Mouse (Mus musculus): ENCODE measurements around the gene Slc4a4.

The Slc4a4 gene

DNA sequence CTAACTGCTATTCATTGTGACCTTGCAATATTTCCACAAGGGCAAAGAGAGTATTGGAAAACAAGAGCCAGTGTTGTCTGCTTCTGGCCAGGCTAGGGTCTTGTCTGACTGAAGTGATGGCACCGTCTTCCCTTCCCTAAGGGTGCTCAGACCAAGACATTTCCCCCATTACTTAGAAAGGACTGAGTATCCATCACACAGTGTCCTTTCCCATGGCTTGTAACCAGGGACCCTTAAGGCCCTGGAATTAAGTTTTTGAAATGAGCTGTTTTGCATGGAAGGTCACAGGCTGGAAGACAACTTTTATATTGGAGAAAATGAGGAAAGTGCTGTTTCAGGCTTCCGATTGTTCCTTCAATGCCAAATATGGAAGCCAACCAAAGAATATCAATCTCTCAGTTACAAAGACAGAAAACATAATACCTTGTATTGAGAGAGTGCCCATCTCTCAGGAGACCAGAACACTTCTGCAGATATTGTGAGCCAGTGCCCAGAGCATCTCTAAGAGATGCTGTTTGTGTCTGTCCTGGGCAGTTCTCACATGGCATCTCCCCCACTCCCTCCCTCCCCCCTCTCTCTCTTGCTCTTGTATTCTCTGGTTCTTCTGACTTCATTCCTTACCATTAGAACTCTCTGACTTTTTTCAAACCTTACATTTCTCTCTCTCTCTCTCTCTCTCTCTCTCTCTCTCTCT lies 284.6 kb downstream of the Slc4a4 start:
- DNase-seq (ENCODE audit: low spot score): no peak

DNA sequence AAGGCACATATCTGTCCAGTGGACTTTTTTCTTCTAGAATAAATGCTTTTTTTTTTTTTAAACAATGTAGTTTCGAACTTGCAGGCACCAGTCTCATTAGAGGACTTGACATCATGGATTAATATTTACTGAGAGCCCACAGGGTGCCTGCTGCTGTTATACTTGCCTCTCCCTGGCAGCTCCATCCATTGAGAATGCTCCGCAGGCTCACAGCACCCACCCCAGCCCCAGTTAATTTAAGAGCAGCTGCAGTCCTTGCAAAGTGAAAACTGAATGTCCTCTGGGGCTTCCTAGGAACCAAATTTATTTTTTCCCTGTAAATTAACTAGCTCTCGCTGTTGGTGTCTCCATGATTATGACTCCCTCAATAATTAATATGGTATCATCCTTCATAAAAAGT lies 303.4 kb downstream of the Slc4a4 start:
- no peak for DNase-seq (ENCODE audit: low spot score)

DNA sequence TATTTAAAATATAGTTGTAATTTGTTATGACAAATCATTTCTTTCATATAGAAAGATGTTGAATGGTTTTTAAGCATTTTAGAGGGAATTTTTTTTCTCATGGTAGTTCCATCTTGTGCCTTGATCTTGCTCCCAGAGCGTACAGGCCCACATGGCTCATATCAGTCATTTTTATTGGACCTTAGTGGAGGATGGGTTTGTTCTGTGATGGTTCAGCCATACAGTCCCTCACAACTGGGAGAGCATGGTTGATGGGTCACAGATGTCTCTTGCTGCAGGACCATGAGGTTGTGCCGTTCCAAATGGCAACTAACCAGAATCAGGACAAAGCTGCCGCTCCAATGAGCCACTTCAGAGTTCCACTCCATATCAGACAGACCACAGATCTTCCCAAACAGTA lies 308.0 kb downstream of the Slc4a4 start:
- no peak for DNase-seq (ENCODE audit: low spot score)

DNA sequence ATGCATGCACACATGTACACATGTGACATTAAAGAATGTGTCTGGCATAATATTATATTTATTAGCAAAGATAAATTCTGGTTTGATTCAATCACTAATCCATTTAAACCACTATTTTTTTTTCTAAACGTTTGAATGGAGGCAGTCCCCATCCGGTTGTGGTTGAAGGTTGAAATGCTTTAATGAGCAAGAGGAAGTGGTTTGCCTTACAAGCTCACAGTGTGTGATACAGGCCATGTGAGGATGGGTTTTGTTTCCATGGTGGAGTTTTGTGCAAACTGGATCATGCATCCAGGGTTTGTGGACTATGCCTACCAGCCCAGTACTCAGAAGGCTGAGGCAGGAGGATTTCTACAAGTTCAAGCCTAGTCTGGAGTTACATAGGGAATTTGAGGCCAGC lies 311.9 kb downstream of the Slc4a4 start:
- DNase-seq (ENCODE audit: low spot score): no peak

DNA sequence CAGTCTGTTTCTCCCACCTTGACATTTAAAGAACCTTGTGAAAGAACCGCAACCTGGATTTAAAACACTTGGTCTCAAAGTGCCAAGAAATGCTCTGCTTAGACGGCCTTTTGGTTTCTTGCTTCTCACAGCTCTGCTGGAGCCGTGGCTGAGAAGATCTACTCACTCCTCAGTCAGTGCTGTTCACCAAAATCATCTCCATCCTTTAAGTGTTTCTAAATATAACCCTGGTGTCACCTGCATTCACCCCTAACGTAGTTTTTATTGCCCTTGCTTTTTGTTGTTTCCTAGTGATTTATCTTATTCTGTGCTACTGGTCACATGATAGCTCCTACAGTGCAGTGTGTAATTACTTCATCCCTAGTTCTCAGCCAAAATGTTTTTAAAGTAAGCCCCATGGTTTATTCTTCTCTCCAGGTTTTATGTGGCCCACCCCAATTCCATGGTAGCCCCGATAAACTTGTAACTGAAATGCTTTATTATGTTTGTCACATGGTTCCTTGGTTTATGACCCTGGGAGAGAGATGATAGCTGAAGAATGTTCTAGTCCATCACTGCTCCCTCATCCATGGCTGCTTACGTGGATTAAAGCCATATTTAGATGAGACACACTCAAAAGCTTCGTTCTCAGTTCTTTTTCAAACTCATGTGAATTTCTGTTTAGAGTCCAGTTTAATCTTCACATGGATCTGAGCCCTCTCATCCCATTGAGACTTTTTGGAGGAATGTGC lies 323.5 kb downstream of the Slc4a4 start:
- DNase-seq (ENCODE audit: low spot score): no peak

DNA sequence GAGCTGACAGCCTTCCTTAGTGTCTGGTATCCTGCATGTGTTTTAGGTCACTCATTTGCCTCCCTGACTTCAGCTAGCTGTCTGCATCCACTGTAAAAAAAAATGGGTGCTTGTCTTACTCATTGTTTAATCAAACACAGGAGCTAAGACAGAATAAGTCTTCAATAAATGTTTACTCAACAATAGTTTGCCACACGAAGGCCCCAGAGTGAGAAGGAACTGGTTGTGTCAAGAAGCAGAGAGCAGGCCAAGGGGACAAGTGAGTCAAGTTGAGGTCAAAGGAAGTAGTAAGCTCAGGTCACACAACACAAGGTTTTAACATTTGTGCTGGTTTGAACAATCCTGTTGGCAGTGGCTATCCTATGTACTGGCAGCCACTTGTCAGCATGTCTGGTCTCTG lies 324.4 kb downstream of the Slc4a4 start:
- no peak for DNase-seq (ENCODE audit: low spot score)

DNA sequence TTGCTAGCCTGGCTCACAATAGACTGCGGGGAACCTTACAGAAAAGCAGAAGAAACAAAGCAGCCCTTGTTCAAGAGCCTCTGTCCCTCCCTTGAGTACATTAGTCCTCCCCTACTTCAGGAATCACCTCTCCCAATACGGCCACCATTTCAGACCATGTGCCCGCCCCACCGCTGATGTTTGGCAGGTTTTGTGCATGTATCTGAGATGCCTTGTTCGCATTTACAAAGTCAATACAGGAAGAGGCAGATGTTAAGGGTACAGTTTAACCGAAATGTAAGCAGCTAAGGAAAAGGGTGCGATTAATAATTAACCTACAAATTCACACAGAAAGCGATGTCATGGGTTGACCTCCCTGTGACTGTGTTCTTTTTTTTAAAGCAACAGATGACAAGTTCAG lies 331.6 kb downstream of the Slc4a4 start:
- DNase-seq (ENCODE audit: low spot score): no peak

DNA sequence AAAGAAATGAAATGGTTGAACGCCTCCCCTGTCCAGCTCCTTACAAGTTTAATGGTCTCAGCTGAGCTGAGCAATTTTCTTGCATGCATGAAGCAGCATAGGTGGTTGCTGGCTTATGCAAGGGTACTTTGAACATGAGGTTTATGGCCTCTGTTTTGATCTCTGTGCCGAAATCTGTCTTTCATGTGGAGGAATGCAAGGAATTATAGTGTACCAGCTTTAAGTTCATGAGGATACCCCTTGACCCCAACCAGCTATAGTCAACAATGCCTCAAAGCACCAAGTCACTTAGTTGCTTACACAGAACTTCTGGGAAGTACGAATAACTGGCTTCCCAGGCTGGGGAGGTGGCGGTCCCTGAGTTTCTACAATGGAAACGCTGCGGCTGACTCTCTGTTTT lies 332.1 kb downstream of the Slc4a4 start:
- no peak for DNase-seq (ENCODE audit: low spot score)

DNA sequence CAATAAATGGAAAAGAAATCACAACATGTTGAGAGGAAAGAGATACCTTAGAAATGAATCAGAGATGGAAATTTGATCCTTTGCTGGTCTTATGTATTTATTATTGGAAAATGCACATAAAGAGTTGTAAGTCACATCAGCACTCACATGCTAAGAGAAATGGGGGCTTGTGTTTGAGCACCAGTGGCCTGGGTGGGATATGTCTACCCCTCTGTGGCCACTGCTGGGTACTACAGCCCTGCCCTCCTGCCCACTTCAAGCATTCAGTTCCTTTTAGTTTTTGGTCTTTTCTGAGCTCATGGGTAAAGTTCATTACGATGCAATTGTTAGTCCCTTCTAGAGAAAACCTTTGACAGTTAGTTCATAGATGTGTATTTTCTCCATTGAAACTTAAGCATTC lies 335.0 kb downstream of the Slc4a4 start:
- peak; percentile 18 for DNase-seq (ENCODE audit: low spot score)

DNA sequence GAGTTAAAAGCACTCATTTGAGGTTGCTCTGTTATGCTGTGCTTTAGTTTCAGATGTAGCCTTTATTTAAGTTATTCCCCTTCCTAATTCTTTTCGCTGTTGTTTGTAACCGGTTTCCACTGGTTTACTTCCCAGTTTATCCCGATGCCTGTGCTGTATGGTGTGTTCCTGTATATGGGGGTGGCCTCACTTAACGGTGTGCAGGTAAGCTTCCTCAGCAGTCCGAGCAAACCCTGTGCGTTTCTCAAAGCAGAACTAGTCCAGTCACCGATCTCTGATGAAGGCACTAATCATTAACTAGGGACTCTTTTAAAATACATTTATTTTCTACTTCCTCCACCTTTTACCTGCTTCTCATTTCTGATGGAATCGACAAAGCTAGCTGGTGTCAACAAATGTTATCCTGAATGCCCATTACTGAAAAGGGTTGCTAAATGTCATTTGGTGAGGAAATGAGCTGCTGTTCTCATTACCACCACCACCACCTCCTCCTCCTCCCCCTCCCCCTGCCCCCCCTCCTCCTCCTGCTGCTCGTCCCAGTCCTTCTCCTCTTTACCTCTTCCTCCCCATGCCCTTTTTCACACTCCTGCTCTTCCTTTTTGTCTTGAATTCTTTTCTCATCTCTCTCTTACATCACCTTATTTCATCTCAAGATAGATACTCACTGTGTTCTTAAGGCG lies 336.6 kb downstream of the Slc4a4 start:
- no peak for DNase-seq (ENCODE audit: low spot score)

DNA sequence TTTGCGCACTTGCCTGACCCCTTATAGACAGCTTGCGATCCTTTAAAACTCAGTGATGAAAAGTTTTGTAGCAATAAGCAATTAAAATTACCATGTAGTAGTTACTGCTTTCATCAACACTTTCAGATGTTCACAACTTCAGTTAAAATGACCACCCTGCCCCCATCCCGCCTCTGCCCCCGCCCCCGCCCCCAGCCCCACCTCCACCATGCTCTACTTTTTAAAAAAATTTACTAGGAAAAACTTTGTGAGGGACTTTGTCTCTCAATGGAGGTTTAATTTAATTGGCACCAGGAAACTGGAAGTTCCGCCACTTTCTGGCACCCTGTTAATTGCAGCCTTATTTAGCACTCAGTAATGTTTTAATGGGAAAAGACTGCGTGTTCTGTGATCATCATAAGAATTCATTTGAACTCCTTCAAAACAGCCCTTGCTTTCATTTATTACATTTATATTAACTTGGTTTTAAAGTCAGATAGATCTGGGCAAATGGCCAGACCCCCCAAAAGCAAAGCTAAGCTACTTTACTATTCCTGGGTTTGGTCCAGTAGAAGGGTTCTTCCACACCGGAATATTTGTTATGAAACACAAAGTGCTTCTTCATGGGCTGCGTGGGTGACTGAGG lies 337.2 kb downstream of the Slc4a4 start:
- peak; percentile 19 for DNase-seq (ENCODE audit: low spot score)

DNA sequence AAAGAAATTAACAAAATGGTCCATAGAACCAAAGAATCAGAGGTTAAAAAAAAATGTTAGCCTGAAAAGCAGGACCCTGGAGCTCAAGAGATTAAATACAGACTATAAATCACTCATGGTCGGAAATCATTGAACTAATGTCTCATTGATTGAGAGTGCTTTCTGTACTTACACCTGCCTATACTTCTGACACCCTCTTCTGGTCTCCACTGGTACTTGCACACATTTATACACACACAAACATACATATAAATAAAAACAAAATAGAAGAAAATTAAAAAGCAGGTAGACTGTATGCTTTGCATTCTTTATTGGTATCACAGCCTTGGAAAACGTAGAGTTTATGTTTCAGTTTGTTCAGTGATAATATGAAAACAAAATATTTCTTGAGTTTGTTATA lies 341.3 kb downstream of the Slc4a4 start:
- no peak for DNase-seq (ENCODE audit: low spot score)

DNA sequence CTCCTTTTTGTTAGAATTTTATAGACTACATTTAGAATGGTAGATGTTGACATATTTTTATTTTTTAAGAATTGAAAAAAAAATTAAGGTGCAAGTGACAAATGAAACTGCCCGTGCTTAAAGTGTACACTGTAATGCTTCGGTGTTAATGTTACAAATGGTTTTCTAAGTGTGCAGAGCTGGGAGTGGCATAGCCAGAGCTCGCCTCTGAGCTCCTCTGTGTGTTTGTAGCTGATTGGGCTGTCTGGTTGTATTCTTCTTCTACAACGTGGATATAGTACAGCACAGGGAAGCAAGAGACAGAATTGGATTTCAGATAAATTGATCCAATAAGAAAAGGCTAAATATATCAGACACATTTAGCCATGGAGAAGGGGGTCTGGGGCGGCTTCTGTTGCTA lies 343.0 kb downstream of the Slc4a4 start:
- DNase-seq (ENCODE audit: low spot score): no peak

DNA sequence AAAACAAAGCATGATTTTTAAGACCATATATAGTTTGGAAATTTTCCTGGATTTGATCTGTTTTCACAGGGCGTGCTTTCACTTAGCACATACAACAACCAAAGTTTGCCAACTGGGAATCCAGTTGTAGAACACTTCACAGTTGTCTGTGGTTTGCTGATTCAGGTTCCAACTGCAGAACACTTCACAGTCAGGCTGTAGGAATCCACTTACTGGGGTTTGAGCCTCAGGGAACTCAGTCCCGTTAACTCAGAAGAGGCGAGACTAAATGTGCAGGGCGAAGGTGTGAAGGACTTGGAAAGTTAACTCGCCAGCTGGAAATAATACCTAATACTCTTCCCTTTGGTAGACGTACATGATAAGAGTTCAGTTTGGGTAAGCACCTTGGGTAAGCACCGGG lies 345.7 kb downstream of the Slc4a4 start:
- no peak for DNase-seq (ENCODE audit: low spot score)

DNA sequence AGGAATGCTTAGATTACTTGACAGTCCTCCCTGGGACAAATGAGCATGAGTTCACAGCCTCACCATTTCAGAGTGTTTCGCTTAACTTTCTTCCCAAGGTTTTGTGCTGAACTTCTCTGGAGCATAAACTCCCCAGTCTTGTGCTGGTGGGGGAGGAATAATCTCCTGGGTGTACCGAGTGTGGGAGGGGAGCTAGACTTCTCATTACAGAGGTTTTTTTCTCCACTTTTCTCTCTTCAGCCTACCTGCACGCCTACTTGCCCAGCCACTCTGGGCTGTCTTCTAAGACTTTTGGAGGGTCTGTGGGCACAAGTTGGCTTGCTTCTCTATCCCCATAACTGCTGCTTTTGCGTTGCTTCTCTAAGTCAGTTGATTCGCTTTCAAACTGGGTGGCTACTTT lies 365.2 kb downstream of the Slc4a4 start:
- DNase-seq (ENCODE audit: low spot score): no peak

DNA sequence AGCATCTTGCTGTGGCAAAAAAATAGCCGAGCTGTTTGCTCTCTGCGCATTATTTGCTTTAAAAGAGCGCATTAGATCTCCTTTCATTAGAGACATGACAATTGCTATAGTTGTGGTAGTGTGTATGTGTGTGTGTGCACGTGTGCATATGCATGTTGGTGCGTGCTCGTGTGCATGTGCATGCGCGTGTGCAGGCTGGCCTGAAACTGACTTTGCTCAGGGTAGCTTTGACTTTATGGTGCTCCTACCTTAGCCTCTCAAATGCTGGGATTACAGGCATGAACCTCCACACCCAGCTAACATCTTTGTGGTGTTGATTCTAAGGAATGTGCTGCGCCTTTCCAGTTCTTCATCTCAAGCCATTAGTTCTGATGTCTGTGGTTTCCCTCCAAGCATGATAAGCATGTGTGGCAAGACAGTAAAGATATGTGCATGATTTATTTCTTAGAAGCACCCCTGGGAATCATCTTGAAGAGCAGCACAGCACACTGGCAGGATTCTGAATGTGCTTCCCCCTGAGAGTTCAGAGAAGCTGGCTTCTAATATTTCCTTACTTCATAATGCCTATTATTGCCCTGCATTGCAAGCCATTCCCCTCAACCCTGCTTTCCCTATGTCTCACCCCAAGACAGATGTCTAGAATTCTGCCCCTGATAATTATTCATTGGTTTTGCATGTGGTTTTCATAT lies 373.3 kb downstream of the Slc4a4 start:
- DNase-seq (ENCODE audit: low spot score): no peak

DNA sequence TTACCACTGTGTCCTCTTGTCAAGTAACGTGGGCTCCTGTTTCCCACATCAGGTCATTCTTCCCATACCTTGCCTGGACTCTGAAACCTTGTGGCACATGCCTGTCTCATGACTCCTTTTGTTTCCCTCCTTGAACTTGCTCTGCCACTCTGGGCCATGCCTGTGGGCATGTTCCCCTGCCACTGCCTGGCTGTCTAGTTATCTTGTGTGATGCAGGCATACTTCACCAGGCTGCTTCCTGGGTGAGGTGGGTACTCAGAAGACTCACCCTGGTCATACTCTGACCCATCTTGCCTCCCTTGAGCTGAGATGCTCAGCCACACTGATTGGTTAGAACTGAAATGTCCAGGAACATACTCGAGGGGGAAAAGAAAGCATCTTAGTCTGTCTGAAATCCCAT lies 390.4 kb downstream of the Slc4a4 start:
- DNase-seq (ENCODE audit: low spot score): no peak

DNA sequence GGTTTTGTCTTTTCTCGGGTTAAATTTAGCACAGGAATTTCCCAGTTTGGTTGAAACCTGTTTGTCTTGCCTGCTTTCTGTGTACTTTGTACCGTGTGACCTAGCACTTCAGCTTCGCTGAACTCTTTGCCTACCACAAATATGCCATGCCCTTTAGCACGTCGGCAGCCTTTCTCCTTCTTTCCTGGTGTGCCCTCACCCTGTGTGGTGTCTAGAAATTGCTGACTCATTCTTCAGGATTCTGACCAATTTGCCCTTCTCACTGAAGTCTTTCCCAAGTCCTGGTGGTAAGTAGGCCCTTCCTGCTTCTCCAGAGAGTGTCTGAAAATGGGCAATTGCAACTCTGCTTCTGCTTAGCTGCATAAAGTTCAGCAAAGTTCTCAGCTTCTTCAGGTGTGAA lies 391.0 kb downstream of the Slc4a4 start:
- no peak for DNase-seq (ENCODE audit: low spot score)

DNA sequence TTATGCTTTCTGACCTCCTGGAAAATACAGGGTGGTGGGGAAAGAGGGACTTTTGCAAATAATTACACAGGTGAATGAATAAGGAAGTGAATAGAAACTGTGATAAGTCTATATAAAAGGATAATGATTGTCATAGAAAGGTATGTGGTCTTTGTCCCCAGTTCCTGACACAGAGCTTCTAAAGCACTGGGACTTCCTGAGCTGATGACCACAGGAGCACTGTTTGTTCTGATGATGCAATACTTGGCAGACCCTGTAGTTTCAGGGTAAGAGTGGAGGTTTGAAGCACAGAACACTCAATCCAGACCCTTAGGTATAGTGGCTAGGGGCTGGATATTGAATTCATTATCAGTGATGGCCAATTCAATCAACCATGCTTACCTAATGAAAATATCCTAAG lies 391.7 kb downstream of the Slc4a4 start:
- no peak for DNase-seq (ENCODE audit: low spot score)

DNA sequence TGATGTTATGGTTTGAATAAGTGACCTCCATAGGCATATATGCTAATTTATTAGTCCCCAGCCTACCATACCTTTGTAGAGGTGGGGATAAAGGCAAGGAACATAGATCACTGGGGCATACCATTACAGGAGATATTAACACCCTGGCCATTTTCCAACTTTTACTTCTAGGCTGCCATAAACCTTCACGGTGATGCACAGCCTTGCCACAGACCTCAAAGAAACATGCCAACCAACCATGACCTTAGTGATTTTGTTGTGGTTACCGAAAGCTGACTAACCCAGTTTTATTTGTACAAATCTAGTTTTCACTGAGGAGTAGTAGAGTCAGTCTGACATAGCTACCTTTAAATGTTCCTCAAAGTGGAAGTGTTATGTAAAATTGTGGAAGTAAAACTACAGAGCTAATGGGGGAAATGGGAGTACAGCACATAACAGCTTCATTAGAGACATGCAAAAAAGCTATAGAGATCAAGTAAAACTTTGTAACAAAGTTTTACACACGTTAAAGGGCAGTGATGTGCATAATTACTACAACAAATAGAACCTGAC lies 393.8 kb downstream of the Slc4a4 start:
- no peak for DNase-seq (ENCODE audit: low spot score)
